Mouse (Mus musculus) right cerebral cortex, adult 2 months (tissue): Measurements from ENCODE around the gene Gm17374.
A peak's percentile ranks its signal among the peaks of the same experiment; 100 is the strongest.
"Not testable (repeated sequence)": the region's sequence is repeated elsewhere in the genome, so short reads cannot be mapped to it uniquely, and the experiment has no call there.

Experiments
- DNase-seq, 2 experiments: peaks; one replicate each; pipeline ENCODE4 v3.0.0; 2021 to 2022; ENCODE audit warnings: low spot score in 2 of 2

Gene Gm17374

DNA sequence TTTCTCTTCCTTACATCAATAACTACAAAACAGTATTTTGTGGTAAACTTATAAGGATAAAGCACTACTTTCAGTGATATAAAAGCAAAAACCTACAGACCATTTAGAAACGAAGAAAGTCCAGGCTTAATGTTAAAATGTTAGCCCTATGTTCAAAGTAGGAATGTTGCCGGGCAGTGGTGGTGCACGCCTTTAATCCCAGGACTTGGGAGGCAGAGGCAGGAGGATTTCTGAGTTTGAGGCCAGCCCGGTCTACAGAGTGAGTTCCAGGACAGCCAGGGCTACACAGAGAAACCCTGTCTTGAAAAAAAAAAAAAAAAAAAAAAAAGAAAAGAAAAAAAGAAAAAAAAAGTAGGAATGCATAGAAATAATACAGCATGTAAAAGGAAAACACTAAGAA lies at the start of gene Gm17374:
TSS of gene Gm17374 (plus strand) at position 301 of the 400 bp plus-strand sequence.
- DNase-seq, result not testable (repeated sequence)

DNA sequence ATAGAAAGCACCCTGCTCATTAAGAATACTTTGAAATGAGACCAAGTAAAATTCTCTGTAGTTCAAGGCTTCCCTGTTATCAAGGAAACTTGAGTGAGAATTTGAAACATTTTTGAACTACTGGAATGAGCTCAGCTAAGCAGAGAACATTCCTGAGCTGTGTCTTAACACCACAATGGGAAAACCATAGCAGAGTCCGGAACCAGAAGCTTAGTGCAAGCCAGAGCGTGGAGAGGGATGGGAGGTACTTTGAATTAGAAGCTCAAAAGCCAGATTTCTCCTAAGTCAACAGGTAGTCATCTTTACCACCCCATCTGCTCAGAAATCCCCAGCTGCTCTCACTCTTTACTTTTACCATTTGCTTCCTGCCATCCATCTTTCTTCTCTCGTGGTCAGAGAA lies 46.9 kb upstream of the Gm17374 start:
- DNase-seq, result peak in 1 of 2 experiments; percentile 14

DNA sequence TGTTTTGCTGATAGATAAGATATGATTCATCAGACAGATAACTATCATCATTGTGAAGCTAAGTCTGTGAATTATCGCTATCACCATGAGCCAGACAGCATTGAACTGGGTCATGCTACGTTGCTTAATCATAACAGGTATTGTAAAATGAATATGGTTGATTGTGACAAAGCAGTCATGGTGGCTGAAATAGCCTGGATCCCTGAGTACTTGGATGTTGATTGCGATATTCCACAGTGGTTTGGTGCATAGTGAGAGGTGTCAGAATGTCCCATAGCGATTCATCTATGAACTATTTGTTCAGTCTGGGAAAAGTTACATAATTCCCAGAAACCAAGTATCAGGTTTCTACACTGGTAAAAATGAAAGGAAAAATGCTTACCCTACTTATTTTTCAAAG lies 44.2 kb upstream of the Gm17374 start:
- no peak for DNase-seq

GRCm38 (mm10) chr2:140108945-140109344 lies 42.9 kb upstream of the Gm17374 start:
- DNase-seq, result no peak

DNA sequence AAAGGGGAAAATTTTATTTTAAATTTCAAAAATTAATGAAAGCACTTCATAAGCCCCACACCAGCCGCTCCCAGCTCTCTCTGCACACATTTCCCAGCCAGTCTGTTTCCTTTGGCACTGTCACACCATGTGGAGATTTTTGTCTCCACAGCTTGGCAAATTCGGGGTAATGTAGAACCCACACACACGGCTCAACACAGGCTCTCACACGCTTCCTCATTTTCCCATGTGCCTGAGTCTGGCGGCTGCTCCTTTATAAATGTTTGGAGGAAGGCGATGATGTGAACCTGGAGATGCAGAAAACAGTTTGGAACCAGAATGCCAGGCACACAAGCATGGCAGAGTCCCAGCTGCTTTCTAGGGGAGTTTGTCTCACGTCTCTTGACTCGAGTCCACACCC lies 38.0 kb upstream of the Gm17374 start:
- DNase-seq, result peak; percentile 26 to 34

DNA sequence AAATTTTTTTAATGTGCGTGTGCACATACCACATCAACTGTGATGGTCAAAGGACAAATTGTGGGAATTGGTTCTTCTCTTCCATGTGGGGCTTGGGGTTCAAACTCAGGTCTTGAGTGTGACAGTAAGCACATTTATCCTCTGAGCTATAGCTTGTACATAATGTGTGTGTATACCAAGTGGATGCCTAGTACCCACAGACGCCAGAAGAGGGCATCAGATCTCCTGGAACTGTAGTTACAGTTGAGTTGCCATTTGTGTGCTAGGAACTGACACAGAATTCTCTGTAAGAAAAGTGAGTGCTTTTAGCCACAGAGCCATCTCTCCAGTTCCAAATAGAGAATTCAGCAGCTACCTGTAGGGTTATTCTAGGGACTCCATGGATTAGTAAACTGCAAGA lies 26.3 kb upstream of the Gm17374 start:
- no peak for DNase-seq

DNA sequence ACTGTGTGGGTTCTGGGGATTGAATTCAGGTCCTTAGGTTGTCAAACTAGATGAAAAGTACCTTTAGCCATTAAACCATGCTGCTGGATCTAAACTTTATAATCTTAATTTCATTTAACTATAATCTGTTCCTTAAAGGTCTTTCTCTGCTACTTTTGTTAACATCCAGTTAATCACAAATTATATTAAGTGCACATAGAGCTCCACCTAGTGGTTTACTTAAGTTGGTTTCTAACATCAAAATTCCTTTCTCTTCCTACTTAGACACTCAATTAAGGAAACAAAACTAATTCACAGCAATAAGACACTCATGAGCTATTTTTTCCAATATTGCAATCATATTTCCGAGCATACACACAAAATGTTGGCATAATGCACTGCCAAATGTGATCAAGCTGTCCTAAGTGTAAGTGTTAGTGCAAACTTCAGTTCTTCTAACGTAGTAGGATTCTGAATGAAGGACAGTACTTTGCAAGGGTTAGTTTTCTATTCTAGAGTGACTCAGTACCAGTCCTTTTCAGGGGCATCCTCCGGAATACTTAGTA lies 7.4 kb downstream of the Gm17374 start:
- no peak for DNase-seq

DNA sequence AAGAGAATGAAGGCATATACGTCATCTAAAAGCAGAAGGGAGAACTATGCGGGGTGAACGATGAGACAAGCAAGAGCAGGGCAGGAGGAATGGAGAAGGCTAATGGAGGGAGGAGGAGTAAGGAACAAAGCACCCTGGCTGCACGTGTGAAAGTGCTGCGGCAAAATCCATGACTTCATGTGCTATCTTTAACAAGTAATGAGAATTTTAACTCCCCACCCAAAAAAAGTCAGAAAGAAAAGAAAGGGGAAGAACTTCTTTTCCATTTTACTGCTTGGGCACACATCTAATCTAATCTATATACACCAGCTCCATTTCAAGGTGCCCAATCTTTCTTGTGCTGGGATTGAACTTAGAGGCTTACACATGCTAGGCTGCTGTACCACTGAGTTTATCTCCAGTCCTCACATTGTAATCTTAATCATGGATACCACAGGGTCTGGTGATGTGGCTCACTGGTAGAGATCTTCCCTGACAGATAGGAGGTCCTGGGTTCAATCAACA lies 11.6 kb downstream of the Gm17374 start:
- no peak for DNase-seq

- no peak for DNase-seq
Observed at GRCm38 (mm10) chr2:140169057-140169456, 17.2 kb downstream of the Gm17374 start.

- DNase-seq, result peak; percentile 99 to 100
Observed at GRCm38 (mm10) chr2:140170127-140170802, 18.4 kb downstream of the Gm17374 start, which contains the start of the genes Esf1 and Ndufaf5. Esf1 (minus strand) TSS chr2:140170564. Ndufaf5 (plus strand) TSS chr2:140170649.

DNA sequence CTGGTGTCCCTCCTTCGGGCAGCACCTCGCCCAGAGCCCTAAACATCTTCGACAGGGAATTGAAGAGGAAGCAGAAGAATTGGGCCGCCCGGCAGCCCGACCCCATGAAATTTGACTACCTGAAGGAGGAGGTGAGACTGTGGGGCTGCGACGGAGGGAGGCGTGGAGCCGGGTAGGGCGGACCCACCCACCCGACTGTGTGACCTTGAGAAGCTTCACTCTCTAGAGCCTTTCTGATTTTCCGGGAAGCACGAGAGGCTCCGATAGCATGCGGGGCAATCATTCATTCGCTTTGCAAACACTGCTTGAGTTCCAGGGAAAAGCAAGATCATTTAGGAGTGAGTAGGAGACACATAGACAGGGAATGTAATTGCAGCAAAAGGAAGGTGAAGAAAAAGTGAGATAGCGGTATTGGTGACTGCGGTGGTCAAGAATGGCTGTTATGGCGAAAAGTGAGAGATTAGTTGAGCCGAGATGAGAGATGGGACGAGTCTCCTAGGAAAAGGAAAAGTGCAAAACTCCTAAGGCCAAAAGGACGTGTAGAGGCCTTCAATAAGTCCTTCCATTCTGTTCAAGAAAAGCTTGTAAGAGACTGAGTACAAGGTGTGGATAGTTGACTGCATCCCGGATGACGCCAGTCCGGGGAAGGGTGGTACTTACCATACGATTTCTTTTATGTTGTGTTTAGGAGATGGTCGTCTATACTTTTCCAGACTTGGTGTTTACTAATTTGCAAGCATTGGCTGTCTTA lies 19.1 kb downstream of the Gm17374 start:
- DNase-seq, result no peak

GRCm38 (mm10) chr2:140185685-140186210 lies 33.9 kb downstream of the Gm17374 start:
- DNase-seq, result not testable (repeated sequence)

- no peak for DNase-seq
Observed at GRCm38 (mm10) chr2:140200713-140201112, 48.9 kb downstream of the Gm17374 start.

DNA sequence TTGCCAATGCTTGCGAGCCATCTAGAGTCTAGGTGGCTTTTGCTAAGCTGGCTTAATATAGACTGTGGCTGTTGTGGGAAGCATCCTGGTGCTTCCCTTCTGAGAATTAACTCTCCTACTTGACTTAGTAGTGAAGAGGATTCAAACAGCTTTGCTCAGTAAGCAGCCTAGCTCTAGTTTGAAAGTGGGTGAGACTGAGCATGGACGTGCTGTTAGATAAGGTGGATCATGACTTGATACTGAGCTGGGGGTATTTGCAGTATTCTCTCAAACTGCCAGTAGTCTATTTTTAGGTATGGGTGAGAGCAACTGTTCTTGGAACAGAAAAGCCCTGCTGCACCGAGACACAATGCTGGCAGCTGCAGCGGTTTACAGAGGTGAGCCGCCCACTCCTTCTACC lies 50.7 kb downstream of the Gm17374 start:
- DNase-seq, result peak; percentile 31 to 33
